ENCODE assay signal across 27 mouse cellular contexts in the genomic region with DNA sequence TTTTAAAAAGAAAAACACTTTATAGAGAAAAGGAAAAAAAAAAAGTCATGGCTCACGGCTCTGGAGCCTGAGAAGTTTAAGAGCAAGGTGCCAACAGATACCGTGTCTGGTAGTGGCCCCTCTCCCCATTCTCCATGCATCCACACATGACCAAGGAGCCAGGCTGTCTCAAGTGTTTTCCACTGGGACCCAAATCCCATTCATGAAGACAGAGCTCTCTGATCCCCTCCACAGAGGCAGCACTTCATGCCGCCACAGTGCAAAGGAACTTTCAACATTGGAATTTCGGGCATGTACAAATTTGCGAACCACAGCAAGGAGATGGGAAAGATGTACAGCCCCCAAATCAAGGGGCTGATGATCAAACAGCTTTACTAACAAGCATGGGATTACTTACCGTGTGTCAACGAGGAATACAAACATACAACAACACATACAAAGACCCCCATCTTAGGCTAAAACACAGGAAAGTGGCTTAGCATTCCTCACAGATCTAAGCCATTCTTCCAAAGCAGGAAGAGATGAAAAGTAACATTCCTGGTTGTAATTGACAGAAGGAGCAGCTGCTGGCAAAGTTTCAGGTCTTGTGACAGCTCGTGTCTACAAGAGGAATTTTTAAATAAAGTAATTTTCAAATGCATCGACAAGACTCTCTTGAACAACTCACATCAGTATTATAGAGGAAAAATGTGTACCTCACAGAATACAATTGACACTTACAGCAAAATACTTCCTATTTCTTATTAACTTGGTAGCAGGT. TPM values are rescaled to one million over a fixed set of nuclear protein-coding genes. Genes with fewer than 3 reads are reported as not detected.
DNase-seq lines count a peak whose midpoint lies in the region; ATAC-seq and TF ChIP-seq lines count a peak whose summit lies in the region.
"Had no signal": no experiment of that assay in that cellular context is flagged by ENCODE, and none has a peak within 500 bp of the region (broad histone marks: within the 10 kb centered on the region; RNA-seq: fewer than 3 reads in every experiment).

No protein-coding gene starts in this region.

- no peak for ATAC-seq in limb, embryonic 13.5 days (ENCODE audit: low FRiP score, low read depth)
- no peak for ATAC-seq in kidney, embryonic 14.5 days (ENCODE audit: low FRiP score, low TSS enrichment)
- ATAC-seq in stomach, postnatal 0 days (ENCODE audit: low FRiP score, low TSS enrichment), result no peak
- ATAC-seq: intestine, embryonic 16.5 days had no signal

- 58% methylated on average over 9 of the region's 9 CpGs for WGBS in limb, embryonic 13.5 days
- 84% methylated on average over 9 of the region's 9 CpGs for WGBS in limb, embryonic 10.5 days
- 76% methylated on average over 9 of the region's 9 CpGs for WGBS in kidney, embryonic 14.5 days
- 53% methylated on average over 9 of the region's 9 CpGs for WGBS in stomach, postnatal 0 days

- H3K36me3 ChIP-seq in limb, embryonic 13.5 days, result 0 out of 2 replicates have a peak, but pooled peaks cover 3% of the 10 kb centered on the region
- H3K36me3 ChIP-seq in limb, embryonic 10.5 days, result peaks cover 6% of the 10 kb centered on the region
- H3K36me3 ChIP-seq in kidney, embryonic 14.5 days (ENCODE audit: control insufficient read depth, insufficient read depth, low read length), result no peaks in the 10 kb centered on the region
- H3K36me3 ChIP-seq in stomach, postnatal 0 days (ENCODE audit: control insufficient read depth, insufficient read depth, low read length), result no peaks in the 10 kb centered on the region
- H3K36me3 ChIP-seq: heart, embryonic 12.5 days; hindbrain, embryonic 13.5 days; neural tube, embryonic 13.5 days had no signal

- no peak overlapping the region for H3K4me2 ChIP-seq in limb, embryonic 13.5 days (replicated peaks)
- no peak overlapping the region for H3K4me2 ChIP-seq in kidney, embryonic 14.5 days (replicated peaks; ENCODE audit: low read depth, low read length)
- no peak overlapping the region for H3K4me2 ChIP-seq in stomach, postnatal 0 days (replicated peaks; ENCODE audit: low read depth)
- H3K4me2 ChIP-seq: heart, embryonic 12.5 days; hindbrain, embryonic 13.5 days; liver, embryonic 11.5 days; midbrain, embryonic 11.5 days; neural tube, embryonic 13.5 days had no signal

- H3K4me1 ChIP-seq in limb, embryonic 13.5 days, result peaks cover 23% of the 10 kb centered on the region
- H3K4me1 ChIP-seq in limb, embryonic 10.5 days, result peaks cover 9% of the 10 kb centered on the region; the same call in 1 of the 2 replicates
- H3K4me1 ChIP-seq in kidney, embryonic 14.5 days (ENCODE audit: control insufficient read depth, insufficient read depth, low read length), result peaks cover 3% of the 10 kb centered on the region; the same call in 1 of the 2 replicates
- no peaks in the 10 kb centered on the region; the same call in 1 of the 2 replicates for H3K4me1 ChIP-seq in stomach, postnatal 0 days (replicated peaks; ENCODE audit: control insufficient read depth, insufficient read depth)

- H3K27me3 ChIP-seq in limb, embryonic 13.5 days, result no peaks in the 10 kb centered on the region
- no peaks in the 10 kb centered on the region for H3K27me3 ChIP-seq in limb, embryonic 10.5 days (ENCODE audit: low read depth, poor library complexity, severe bottlenecking)
- no peaks in the 10 kb centered on the region for H3K27me3 ChIP-seq in kidney, embryonic 14.5 days (ENCODE audit: control insufficient read depth, insufficient read depth, low read length)
- no peaks in the 10 kb centered on the region for H3K27me3 ChIP-seq in stomach, postnatal 0 days (ENCODE audit: control insufficient read depth, insufficient read depth, low read length)
- H3K27me3 ChIP-seq: CH12.LX; heart, embryonic 12.5 days; hindbrain, embryonic 13.5 days; neural tube, embryonic 13.5 days had no signal

- 0 out of 2 replicates have a peak overlapping the region, but pooled peaks have one; percentile 6 for H3K27ac ChIP-seq in limb, embryonic 13.5 days
- no peak overlapping the region for H3K27ac ChIP-seq in limb, embryonic 10.5 days
- no peak overlapping the region for H3K27ac ChIP-seq in kidney, embryonic 14.5 days (ENCODE audit: low read depth, low read length)
- no peak overlapping the region for H3K27ac ChIP-seq in stomach, postnatal 0 days (replicated peaks)
- H3K27ac ChIP-seq: gastrocnemius, adult 2 months; heart, adult 2 months; hindbrain, embryonic 13.5 days; neural tube, embryonic 13.5 days had no signal

- no peak overlapping the region for H3K9ac ChIP-seq in limb, embryonic 13.5 days
- no peak overlapping the region for H3K9ac ChIP-seq in kidney, embryonic 14.5 days (ENCODE audit: low read depth, low read length)
- no peak overlapping the region for H3K9ac ChIP-seq in stomach, postnatal 0 days (ENCODE audit: low read length)
- H3K9ac ChIP-seq: heart, embryonic 12.5 days; hindbrain, embryonic 13.5 days; neural tube, embryonic 13.5 days had no signal

- no peak for TF ChIP-seq CTCF in stomach, postnatal 0 days (IDR thresholded peaks at IDR 0.05; ENCODE audit: low read depth)

- DNase-seq in embryo, embryonic 10 days (ENCODE audit: low spot score), result peak; percentile 36
- DNase-seq in embryo, embryonic 9.5 days (ENCODE audit: extremely low spot score), result no peak
- DNase-seq in limb, embryonic 10.5 days (ENCODE audit: low spot score), result no peak
- peak; percentile 32 for DNase-seq in Muller cell, postnatal 12 days (ENCODE audit: inconsistent ontology term)
- DNase-seq in lung, postnatal 14 days, result peak; percentile 44
- DNase-seq in stomach, postnatal 0 days (ENCODE audit: low spot score), result no peak
- DNase-seq: adrenal gland, postnatal 14 days; cerebellum, adult 11 months; cerebellum, adult 9-10 months; gastrocnemius, adult 2 months; heart, adult 2 months; heart, postnatal 4 days; kidney, adult 9 months; kidney, postnatal 14 days; layer of hippocampus, adult 9-11 months; right cerebral cortex, postnatal 4 days; thymus, adult 2 months; thymus, postnatal 36 days had no signal

- no peak overlapping the region for H3K4me3 ChIP-seq in limb, embryonic 13.5 days
- H3K4me3 ChIP-seq in limb, embryonic 10.5 days, result no peak overlapping the region
- no peak overlapping the region for H3K4me3 ChIP-seq in kidney, embryonic 14.5 days (ENCODE audit: low read length)
- no peak overlapping the region for H3K4me3 ChIP-seq in stomach, postnatal 0 days (ENCODE audit: low read depth, low read length)
- H3K4me3 ChIP-seq: gastrocnemius, adult 2 months; heart, adult 2 months; heart, embryonic 12.5 days; hindbrain, embryonic 13.5 days; neural tube, embryonic 13.5 days had no signal

- no peak for TF ChIP-seq EP300 in stomach, postnatal 0 days (optimal IDR thresholded peaks at IDR 0.05)

- no peaks in the 10 kb centered on the region for H3K9me3 ChIP-seq in limb, embryonic 13.5 days
- H3K9me3 ChIP-seq in limb, embryonic 10.5 days (replicated peaks), result no peaks in the 10 kb centered on the region
- no peaks in the 10 kb centered on the region for H3K9me3 ChIP-seq in kidney, embryonic 14.5 days (ENCODE audit: control insufficient read depth, low read length)
- H3K9me3 ChIP-seq in stomach, postnatal 0 days (ENCODE audit: control insufficient read depth, low read length), result no peaks in the 10 kb centered on the region
- H3K9me3 ChIP-seq: heart, embryonic 12.5 days; hindbrain, embryonic 13.5 days; neural tube, embryonic 13.5 days had no signal

RNA-seq across cellular contexts. Expression of a gene that starts 53.1 kb away (rescaled TPM):
- 20.3 and 23.0 TPM in 2 replicates for polyA plus RNA-seq in limb, embryonic 13.5 days (2015; fragmentation: Nextera tagmentation; extraction: Ambion mirVana)
- polyA plus RNA-seq in limb, embryonic 10.5 days (2016; fragmentation: Nextera tagmentation; extraction: Ambion mirVana), result 20.1 and 23.7 TPM in 2 replicates
- polyA plus RNA-seq in kidney, embryonic 14.5 days (2014; fragmentation: Nextera tagmentation; extraction: Ambion mirVana), result 5.3 and 9.0 TPM in 2 replicates
- polyA plus RNA-seq in stomach, postnatal 0 days (2015; fragmentation: Nextera tagmentation; extraction: Ambion mirVana), result 7.8 and 8.7 TPM in 2 replicates

Comparison
In these comparisons a context has a peak if more than half of its experiments do, and no peak if none do; other contexts are left out.
1. DNase-seq: peak in embryo, embryonic 10 days (single experiment), Muller cell, postnatal 12 days (single experiment) and lung, postnatal 14 days (single experiment); none in embryo, embryonic 9.5 days (single experiment), limb, embryonic 10.5 days (single experiment) and stomach, postnatal 0 days (single experiment).